Mouse (Mus musculus): ENCODE measurements around the gene Emsy. TPM values are rescaled to one million over a fixed set of nuclear protein-coding genes. Genes with fewer than 3 reads are reported as not detected.

Gene Emsy
- total and polyA plus RNA-seq, 3 experiments = 12.3 to 25.2 (median 14.6) TPM

- Histone ChIP-seq H3K9me3 (replicated peaks; ENCODE audit: low read length) (no peaks in the 10 kb centered on the region), H3K9ac (ENCODE audit: insufficient read depth, low read depth) (no peak overlapping the region), H3K36me3 (replicated peaks in 1 of 2; ENCODE audit: control insufficient read depth in 1 of 2, insufficient read depth in 1 of 2, low read length in 1 of 2) (no peaks in the 10 kb centered on the region), H3K4me1 (ENCODE audit: control insufficient read depth in 1 of 2, insufficient read depth in 2 of 2) (peaks cover 8 to 16% of the 10 kb centered on the region in 2 experiments; a peak in 3 of 4 replicates), H3K79me2 (replicated peaks; ENCODE audit: control insufficient read depth, extremely low read depth, insufficient read depth, poor library complexity, severe bottlenecking) (no peaks in the 10 kb centered on the region), H3K4me3 (replicated peaks in 1 of 3; ENCODE audit: low read depth in 2 of 3, low read length in 2 of 3, poor library complexity in 1 of 3) (peak overlapping the region in 1 of 3 experiments; percentile 13), H3K4me2 (ENCODE audit: insufficient read depth, low read depth, poor library complexity, severe bottlenecking) (no peak overlapping the region), H3K27me3 (replicated peaks) (no peaks in the 10 kb centered on the region), H3K27ac (ENCODE audit: insufficient read depth, low read depth) (no peak overlapping the region)
- in situ Hi-C loops (cut with MboI; ENCODE audit: low pct_ligation_motif_present, low pct_unique_long_range_greater_than_20kb, low sequenced_read_pairs) (no loop called here), dilution Hi-C loops (cut with MboI; ENCODE audit: extremely low pct_ligation_motif_present, extremely low pct_unique_long_range_greater_than_20kb, low sequenced_read_pairs) (no loop called here)
- no peak for DNase-seq (ENCODE audit: extremely low read depth)
- TF ChIP-seq POLR2AphosphoS2 (IDR thresholded peaks at IDR 0.05; ENCODE audit: low read depth, low read length) = no peak
- TF ChIP-seq POLR2A (IDR thresholded peaks at IDR 0.05; ENCODE audit: low read depth, low read length) = peak; percentile 61; the same call in 1 of the 2 replicates
Measured at GRCm38 (mm10) chr7:98690831-98691230, 34.2 kb upstream of the Emsy start.

- Histone ChIP-seq H3K9ac (ENCODE audit: insufficient read depth, low read depth) (no peak overlapping the region), H3K4me1 (ENCODE audit: control insufficient read depth in 1 of 2, insufficient read depth in 2 of 2) (peaks cover 8 to 16% of the 10 kb centered on the region in 2 experiments; a peak in 3 of 4 replicates), H3K36me3 (replicated peaks in 1 of 2; ENCODE audit: control insufficient read depth in 1 of 2, insufficient read depth in 1 of 2, low read length in 1 of 2) (no peaks in the 10 kb centered on the region), H3K27ac (ENCODE audit: insufficient read depth, low read depth) (no peak overlapping the region), H3K27me3 (replicated peaks) (no peaks in the 10 kb centered on the region), H3K4me2 (ENCODE audit: insufficient read depth, low read depth, poor library complexity, severe bottlenecking) (no peak overlapping the region), H3K4me3 (replicated peaks in 1 of 3; ENCODE audit: low read depth in 2 of 3, low read length in 2 of 3, poor library complexity in 1 of 3) (no peak overlapping the region), H3K9me3 (replicated peaks; ENCODE audit: low read length) (no peaks in the 10 kb centered on the region), H3K79me2 (replicated peaks; ENCODE audit: control insufficient read depth, extremely low read depth, insufficient read depth, poor library complexity, severe bottlenecking) (no peaks in the 10 kb centered on the region)
- dilution Hi-C loops (cut with MboI; ENCODE audit: extremely low pct_ligation_motif_present, extremely low pct_unique_long_range_greater_than_20kb, low sequenced_read_pairs) = no loop called here
- TF ChIP-seq ZKSCAN1 (IDR thresholded peaks at IDR 0.05; ENCODE audit: borderline replicate concordance, low read depth, low read length) (no peak), PAX5 (IDR thresholded peaks at IDR 0.05; ENCODE audit: low read length) (no peak), GABPA (IDR thresholded peaks at IDR 0.05; ENCODE audit: insufficient replicate concordance, low read depth, low read length) (no peak), NRF1 (IDR thresholded peaks at IDR 0.05; ENCODE audit: low read depth, low read length) (no peak), MAX (IDR thresholded peaks at IDR 0.05; ENCODE audit: low read length) (no peak), CHD1 (IDR thresholded peaks at IDR 0.05; ENCODE audit: low read depth, low read length) (no peak), IRF4 (IDR thresholded peaks at IDR 0.05; ENCODE audit: low read depth, low read length) (no peak), EP300 (IDR thresholded peaks at IDR 0.05; ENCODE audit: low read length) (no peak), ETS1 (conservative IDR thresholded peaks at IDR 0.05; ENCODE audit: low read depth, low read length) (no peak), TCF12 (IDR thresholded peaks at IDR 0.05; ENCODE audit: low read depth, low read length) (no peak), SIN3A (IDR thresholded peaks at IDR 0.05; ENCODE audit: low read length) (no peak), MYC (IDR thresholded peaks at IDR 0.05; ENCODE audit: low read depth, low read length) (no peak), RCOR1 (conservative IDR thresholded peaks at IDR 0.05; ENCODE audit: low read depth, low read length) (no peak), ELF1 (IDR thresholded peaks at IDR 0.05; ENCODE audit: low read depth, low read length) (no peak), RAD21 (IDR thresholded peaks at IDR 0.05; ENCODE audit: low read depth, low read length) (no peak), MEF2A (IDR thresholded peaks at IDR 0.05; ENCODE audit: borderline replicate concordance, low read depth, low read length) (no peak), BHLHE40 (IDR thresholded peaks at IDR 0.05; ENCODE audit: low read depth, low read length) (no peak)
- in situ Hi-C loops (cut with MboI; ENCODE audit: low pct_ligation_motif_present, low pct_unique_long_range_greater_than_20kb, low sequenced_read_pairs) = no loop called here
- DNase-seq (ENCODE audit: extremely low read depth) = no peak
Measured at GRCm38 (mm10) chr7:98690126-98690525, 33.5 kb upstream of the Emsy start.

All from CH12.LX (cell line).